Comparison of ENCODE assay signal across 8 mouse cellular contexts in the genomic region with DNA sequence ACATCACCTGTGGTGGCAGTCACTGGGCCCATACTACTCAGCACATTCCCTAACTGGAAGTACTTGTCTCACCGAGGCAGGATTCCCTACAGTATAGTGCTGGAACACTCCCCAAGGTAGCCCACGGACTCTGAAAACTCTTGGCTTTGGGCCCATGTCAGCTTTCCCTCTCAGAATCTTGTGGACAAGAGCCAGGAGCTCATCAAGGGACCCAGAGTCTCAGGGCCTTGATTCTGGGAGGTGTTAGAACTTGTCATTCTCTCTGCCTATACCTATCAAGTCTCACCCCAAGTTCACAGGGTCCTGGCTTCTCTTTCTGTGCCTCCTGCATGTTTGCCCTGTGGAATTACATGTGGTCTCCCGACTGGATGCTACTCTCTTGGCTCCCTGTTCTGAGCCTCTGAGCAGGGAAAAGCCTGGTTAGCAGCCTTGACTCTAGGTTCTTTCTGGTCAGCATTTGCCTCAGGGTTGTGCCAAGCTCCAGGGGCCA. TPM values are rescaled to one million over a fixed set of nuclear protein-coding genes. Genes with fewer than 3 reads are reported as not detected.
DNase-seq lines count a peak whose midpoint lies in the region; ATAC-seq and TF ChIP-seq lines count a peak whose summit lies in the region.

No protein-coding gene starts in this region.

- no peaks in the 10 kb centered on the region for H3K9me3 ChIP-seq in heart, embryonic 16.5 days (replicated peaks; ENCODE audit: control insufficient read depth, low read length)
- H3K9me3 ChIP-seq in limb, embryonic 14.5 days (ENCODE audit: control insufficient read depth, low read length): no peaks in the 10 kb centered on the region

- H3K27me3 ChIP-seq in spleen, adult 2 months (ENCODE audit: control insufficient read depth, insufficient read depth, low read length): no peaks in the 10 kb centered on the region
- H3K27me3 ChIP-seq in heart, embryonic 16.5 days (ENCODE audit: control insufficient read depth, insufficient read depth, low read length): no peaks in the 10 kb centered on the region
- no peaks in the 10 kb centered on the region for H3K27me3 ChIP-seq in limb, embryonic 14.5 days (ENCODE audit: control insufficient read depth, insufficient read depth, low read length)

- H3K4me1 ChIP-seq in spleen, adult 2 months (ENCODE audit: control insufficient read depth, insufficient read depth, insufficient read length): peaks cover 15% of the 10 kb centered on the region
- H3K4me1 ChIP-seq in heart, embryonic 16.5 days (ENCODE audit: control insufficient read depth, insufficient read depth, low read length): peaks cover 60% of the 10 kb centered on the region
- H3K4me1 ChIP-seq in limb, embryonic 14.5 days (ENCODE audit: control insufficient read depth, insufficient read depth, low read length): peaks cover 48% of the 10 kb centered on the region

- peak; percentile 0; the same call in 1 of the 2 replicates for ATAC-seq in heart, embryonic 16.5 days (replicated peaks; ENCODE audit: extremely low read depth, insufficient read depth, low FRiP score)
- no peak for ATAC-seq in limb, embryonic 14.5 days (ENCODE audit: low FRiP score, low read depth)
- ATAC-seq in activated CD4-positive, CD25-positive, alpha-beta regulatory T cell, adult 4 months: no peak

- H3K4me3 ChIP-seq in spleen, adult 2 months (ENCODE audit: extremely low read depth, insufficient read depth, insufficient read length): no peak overlapping the region
- no peak overlapping the region for H3K4me3 ChIP-seq in heart, embryonic 16.5 days (ENCODE audit: low read length)
- no peak overlapping the region for H3K4me3 ChIP-seq in limb, embryonic 14.5 days (replicated peaks; ENCODE audit: low read length)

- peaks cover 19% of the 10 kb centered on the region for H3K36me3 ChIP-seq in spleen, adult 2 months (ENCODE audit: control insufficient read depth, insufficient read depth, low read length)
- peaks cover 33% of the 10 kb centered on the region for H3K36me3 ChIP-seq in heart, embryonic 16.5 days (ENCODE audit: control insufficient read depth, insufficient read depth)
- peaks cover 59% of the 10 kb centered on the region for H3K36me3 ChIP-seq in limb, embryonic 14.5 days (ENCODE audit: control insufficient read depth, insufficient read depth, low read length)

- TF ChIP-seq POLR2A in spleen, adult 2 months (IDR thresholded peaks at IDR 0.05; ENCODE audit: low read depth, low read length): no peak
- no peak for TF ChIP-seq POLR2A in limb, embryonic 14.5 days (IDR thresholded peaks at IDR 0.05; ENCODE audit: borderline replicate concordance, extremely low read depth, insufficient read depth, insufficient read length)

- WGBS in spleen, adult 2 months: 74% methylated on average over 3 of the region's 3 CpGs
- WGBS in heart, embryonic 16.5 days: 4% methylated on average over 3 of the region's 3 CpGs
- WGBS in limb, embryonic 14.5 days: 19% methylated on average over 3 of the region's 3 CpGs

- H3K27ac ChIP-seq in spleen, adult 2 months (ENCODE audit: insufficient read depth, low read length): peak overlapping the region; percentile 99
- peak overlapping the region; percentile 100 for H3K27ac ChIP-seq in heart, embryonic 16.5 days (ENCODE audit: low read length)
- peak overlapping the region; percentile 96 for H3K27ac ChIP-seq in limb, embryonic 14.5 days (replicated peaks; ENCODE audit: low read depth, low read length)

- peak overlapping the region; percentile 84; the same call in 1 of the 2 replicates for H3K4me2 ChIP-seq in heart, embryonic 16.5 days (ENCODE audit: low read depth, low read length)
- peak overlapping the region; percentile 44; the same call in 1 of the 2 replicates for H3K4me2 ChIP-seq in limb, embryonic 14.5 days (replicated peaks; ENCODE audit: low read depth, low read length, severe bottlenecking)

- TF ChIP-seq CTCF in spleen, adult 2 months (IDR thresholded peaks at IDR 0.05; ENCODE audit: extremely low read depth, insufficient read depth, insufficient read length, insufficient replicate concordance): no peak

- H3K9ac ChIP-seq in heart, embryonic 16.5 days (ENCODE audit: low read length): peak overlapping the region; percentile 76
- H3K9ac ChIP-seq in limb, embryonic 14.5 days (ENCODE audit: low read depth, low read length, severe bottlenecking): peak overlapping the region; percentile 46

- no peak for DNase-seq in spleen, adult 2 months (ENCODE audit: low read depth in 1 of 2, low spot score in 2 of 2)
- no peak for DNase-seq in spleen, postnatal 36 days (ENCODE audit: low spot score in 2 of 2)
- no peak for DNase-seq in limb, embryonic 14.5 days (ENCODE audit: low spot score)
- no peak for DNase-seq in frontal cortex, postnatal 25 days (ENCODE audit: low spot score in 2 of 2)
- DNase-seq in cerebellum, postnatal 10 days: no peak
- DNase-seq in lung, postnatal 4 days: no peak

RNA-seq across cellular contexts. Expression of gene Ptpa, which starts 24.4 kb away (rescaled TPM):
- polyA plus RNA-seq in spleen, adult 2 months (2012; rRNA removed): 136 and 152 TPM in 2 replicates
- polyA plus RNA-seq in heart, embryonic 16.5 days (2015; fragmentation: Nextera tagmentation; extraction: Ambion mirVana): 125 and 126 TPM in 2 replicates
- 142 and 168 TPM in 2 replicates for polyA plus RNA-seq in limb, embryonic 14.5 days (2012; rRNA removed)
- polyA plus RNA-seq in limb, embryonic 14.5 days (2014; fragmentation: Nextera tagmentation; extraction: Ambion mirVana): 74.5 and 87.6 TPM in 2 replicates
- 10 to 100 TPM; 46.4 to 73.2 TPM for polyA plus RNA-seq in activated CD4-positive, CD25-positive, alpha-beta regulatory T cell, adult 4 months (2017; shearing (Covaris generic))

RNA-seq across cellular contexts. Expression of gene Crat, which starts 24.6 kb away (rescaled TPM):
- polyA plus RNA-seq in spleen, adult 2 months (2012; rRNA removed): 53.9 and 55.2 TPM in 2 replicates
- polyA plus RNA-seq in heart, embryonic 16.5 days (2015; fragmentation: Nextera tagmentation; extraction: Ambion mirVana): 164 and 169 TPM in 2 replicates
- 25.0 and 31.0 TPM in 2 replicates for polyA plus RNA-seq in limb, embryonic 14.5 days (2012; rRNA removed)
- 33.4 and 36.1 TPM in 2 replicates for polyA plus RNA-seq in limb, embryonic 14.5 days (2014; fragmentation: Nextera tagmentation; extraction: Ambion mirVana)
- polyA plus RNA-seq in activated CD4-positive, CD25-positive, alpha-beta regulatory T cell, adult 4 months (2017; shearing (Covaris generic)): 1 to 10 TPM; 2.9 to 3.5 TPM

RNA-seq across cellular contexts. Expression of gene Ier5l, which starts 33.8 kb away (rescaled TPM):
- polyA plus RNA-seq in spleen, adult 2 months (2012; rRNA removed): 4.7 and 9.1 TPM in 2 replicates
- 0.72 and 0.85 TPM in 2 replicates for polyA plus RNA-seq in heart, embryonic 16.5 days (2015; fragmentation: Nextera tagmentation; extraction: Ambion mirVana)
- polyA plus RNA-seq in limb, embryonic 14.5 days (2012; rRNA removed): 31.0 and 47.8 TPM in 2 replicates
- 3.9 and 7.5 TPM in 2 replicates for polyA plus RNA-seq in limb, embryonic 14.5 days (2014; fragmentation: Nextera tagmentation; extraction: Ambion mirVana)
- polyA plus RNA-seq in activated CD4-positive, CD25-positive, alpha-beta regulatory T cell, adult 4 months (2017; shearing (Covaris generic)): under 1 TPM in 1 of 2 experiments, not detected in 1; 0.16 TPM

RNA-seq across cellular contexts. Expression of gene Dolpp1, which starts 48.2 kb away (rescaled TPM):
- 31.9 and 48.2 TPM in 2 replicates for polyA plus RNA-seq in spleen, adult 2 months (2012; rRNA removed)
- polyA plus RNA-seq in heart, embryonic 16.5 days (2015; fragmentation: Nextera tagmentation; extraction: Ambion mirVana): 26.0 and 29.3 TPM in 2 replicates
- 49.8 and 71.3 TPM in 2 replicates for polyA plus RNA-seq in limb, embryonic 14.5 days (2012; rRNA removed)
- 30.9 and 31.8 TPM in 2 replicates for polyA plus RNA-seq in limb, embryonic 14.5 days (2014; fragmentation: Nextera tagmentation; extraction: Ambion mirVana)
- polyA plus RNA-seq in activated CD4-positive, CD25-positive, alpha-beta regulatory T cell, adult 4 months (2017; shearing (Covaris generic)): 10 to 100 TPM; 15.3 to 18.3 TPM

Comparison
In these comparisons a context has a peak if more than half of its experiments do, and no peak if none do; other contexts are left out.
1. RNA of gene Crat, which starts 24.6 kb away (polyA plus RNA-seq): 164 to 169 TPM in heart, embryonic 16.5 days, 53.9 to 55.2 TPM in spleen, adult 2 months and 25.0 to 36.1 TPM in limb, embryonic 14.5 days; 2.9 to 3.5 TPM in activated CD4-positive, CD25-positive, alpha-beta regulatory T cell, adult 4 months; every median in the first group is over 4 times any median in the second.
2. Peak in every context shown above with its lines, with median percentiles within 50 percentile points of each other: H3K27ac ChIP-seq.